Mouse (Mus musculus): ENCODE data around the gene Myt1l. TPM values are rescaled to one million over a fixed set of nuclear protein-coding genes. Genes with fewer than 3 reads are reported as not detected.

The Myt1l gene
- polyA plus RNA-seq, 1 experiment from 2014 or later: 0.43 TPM

- Histone ChIP-seq H3K9ac (ENCODE audit: low read length) (no peak overlapping the region), H3K36me3 (ENCODE audit: control insufficient read depth, insufficient read depth, low read length) (no peaks in the 10 kb centered on the region), H3K9me3 (ENCODE audit: control insufficient read depth, low read length) (no peaks in the 10 kb centered on the region), H3K27ac (replicated peaks in 1 of 2; ENCODE audit: control insufficient read depth in 1 of 2, insufficient read depth in 1 of 2, low read depth in 2 of 2, low read length in 2 of 2) (no peak overlapping the region), H3K4me3 (ENCODE audit: control insufficient read depth in 1 of 2, insufficient read depth in 1 of 2, low read depth in 1 of 2, low read length in 2 of 2) (no peak overlapping the region), H3K27me3 (ENCODE audit: control insufficient read depth, insufficient read depth, low read length) (no peaks in the 10 kb centered on the region), H3K4me1 (ENCODE audit: control insufficient read depth in 2 of 2, insufficient read depth in 2 of 2, low read length in 2 of 2) (no peaks in the 10 kb centered on the region), H3K4me2 (ENCODE audit: low read length) (no peak overlapping the region)
- ATAC-seq (ENCODE audit: insufficient number of reproducible peaks, insufficient read depth, low FRiP score, low read depth): no peak
- 80% methylated on average over 6 of the region's 6 CpGs for WGBS
These were observed 42.2 kb downstream of the Myt1l start for GRCm38 (mm10) chr12:29570351-29570750.

- no peak overlapping the region for H3K4me2 ChIP-seq (ENCODE audit: low read length)
- H3K9ac ChIP-seq (ENCODE audit: low read length): no peak overlapping the region
- H3K27me3 ChIP-seq (ENCODE audit: control insufficient read depth, insufficient read depth, low read length): no peaks in the 10 kb centered on the region
- no peaks in the 10 kb centered on the region for H3K4me1 ChIP-seq (ENCODE audit: control insufficient read depth in 2 of 2, insufficient read depth in 2 of 2, low read length in 2 of 2)
- no peaks in the 10 kb centered on the region for H3K9me3 ChIP-seq (ENCODE audit: control insufficient read depth, low read length)
- no peak overlapping the region for H3K4me3 ChIP-seq (ENCODE audit: control insufficient read depth in 1 of 2, insufficient read depth in 1 of 2, low read depth in 1 of 2, low read length in 2 of 2)
- no peak overlapping the region for H3K27ac ChIP-seq (replicated peaks in 1 of 2; ENCODE audit: control insufficient read depth in 1 of 2, insufficient read depth in 1 of 2, low read depth in 2 of 2, low read length in 2 of 2)
- 75% methylated on average over 5 of the region's 5 CpGs for WGBS
- H3K36me3 ChIP-seq (ENCODE audit: control insufficient read depth, insufficient read depth, low read length): no peaks in the 10 kb centered on the region
- no peak for ATAC-seq (ENCODE audit: insufficient number of reproducible peaks, insufficient read depth, low FRiP score, low read depth)
These were observed 43.4 kb downstream of the Myt1l start for GRCm38 (mm10) chr12:29571613-29572012.

- Histone ChIP-seq H3K27me3 (ENCODE audit: control insufficient read depth, insufficient read depth, low read length) (no peaks in the 10 kb centered on the region), H3K4me3 (ENCODE audit: control insufficient read depth in 1 of 2, insufficient read depth in 1 of 2, low read depth in 1 of 2, low read length in 2 of 2) (no peak overlapping the region), H3K27ac (replicated peaks in 1 of 2; ENCODE audit: control insufficient read depth in 1 of 2, insufficient read depth in 1 of 2, low read depth in 2 of 2, low read length in 2 of 2) (no peak overlapping the region), H3K36me3 (ENCODE audit: control insufficient read depth, insufficient read depth, low read length) (no peaks in the 10 kb centered on the region), H3K4me2 (ENCODE audit: low read length) (no peak overlapping the region), H3K4me1 (ENCODE audit: control insufficient read depth in 2 of 2, insufficient read depth in 2 of 2, low read length in 2 of 2) (no peaks in the 10 kb centered on the region), H3K9ac (ENCODE audit: low read length) (no peak overlapping the region), H3K9me3 (ENCODE audit: control insufficient read depth, low read length) (no peaks in the 10 kb centered on the region)
- no peak for ATAC-seq (ENCODE audit: insufficient number of reproducible peaks, insufficient read depth, low FRiP score, low read depth)
- WGBS: 87% methylated on average over 1 of the region's 1 CpGs
These were observed 65.6 kb downstream of the Myt1l start for GRCm38 (mm10) chr12:29593787-29594186.

GRCm38 (mm10) chr12:29599916-29600315, 71.7 kb downstream of the Myt1l start:
- no peaks in the 10 kb centered on the region for H3K4me1 ChIP-seq (ENCODE audit: control insufficient read depth in 2 of 2, insufficient read depth in 2 of 2, low read length in 2 of 2)
- WGBS: 39% methylated on average over 6 of the region's 6 CpGs

GRCm38 (mm10) chr12:29601223-29601622, 73.0 kb downstream of the Myt1l start:
- no peak overlapping the region for H3K9ac ChIP-seq (ENCODE audit: low read length)
- no peaks in the 10 kb centered on the region for H3K9me3 ChIP-seq (ENCODE audit: control insufficient read depth, low read length)
- H3K27me3 ChIP-seq (ENCODE audit: control insufficient read depth, insufficient read depth, low read length): no peaks in the 10 kb centered on the region
- no peaks in the 10 kb centered on the region for H3K36me3 ChIP-seq (ENCODE audit: control insufficient read depth, insufficient read depth, low read length)
- no peak overlapping the region for H3K4me2 ChIP-seq (ENCODE audit: low read length)
- 75% methylated on average over 6 of the region's 6 CpGs for WGBS
- no peak overlapping the region for H3K27ac ChIP-seq (replicated peaks in 1 of 2; ENCODE audit: control insufficient read depth in 1 of 2, insufficient read depth in 1 of 2, low read depth in 2 of 2, low read length in 2 of 2)
- no peak for ATAC-seq (ENCODE audit: insufficient number of reproducible peaks, insufficient read depth, low FRiP score, low read depth)
- no peaks in the 10 kb centered on the region for H3K4me1 ChIP-seq (ENCODE audit: control insufficient read depth in 2 of 2, insufficient read depth in 2 of 2, low read length in 2 of 2)
- H3K4me3 ChIP-seq (ENCODE audit: control insufficient read depth in 1 of 2, insufficient read depth in 1 of 2, low read depth in 1 of 2, low read length in 2 of 2): no peak overlapping the region

More at GRCm38 (mm10) chr12:29599916-29600315, 71.7 kb downstream of the Myt1l start:
- H3K9me3 ChIP-seq (ENCODE audit: control insufficient read depth, low read length): no peaks in the 10 kb centered on the region
- H3K36me3 ChIP-seq (ENCODE audit: control insufficient read depth, insufficient read depth, low read length): no peaks in the 10 kb centered on the region
- H3K4me3 ChIP-seq (ENCODE audit: control insufficient read depth in 1 of 2, insufficient read depth in 1 of 2, low read depth in 1 of 2, low read length in 2 of 2): no peak overlapping the region
- H3K9ac ChIP-seq (ENCODE audit: low read length): no peak overlapping the region
- no peaks in the 10 kb centered on the region for H3K27me3 ChIP-seq (ENCODE audit: control insufficient read depth, insufficient read depth, low read length)
- no peak for ATAC-seq (ENCODE audit: insufficient number of reproducible peaks, insufficient read depth, low FRiP score, low read depth)
- no peak overlapping the region for H3K4me2 ChIP-seq (ENCODE audit: low read length)
- H3K27ac ChIP-seq (replicated peaks in 1 of 2; ENCODE audit: control insufficient read depth in 1 of 2, insufficient read depth in 1 of 2, low read depth in 2 of 2, low read length in 2 of 2): no peak overlapping the region

- Histone ChIP-seq H3K9me3 (ENCODE audit: control insufficient read depth, low read length) (no peaks in the 10 kb centered on the region), H3K36me3 (ENCODE audit: control insufficient read depth, insufficient read depth, low read length) (no peaks in the 10 kb centered on the region), H3K4me1 (ENCODE audit: control insufficient read depth in 2 of 2, insufficient read depth in 2 of 2, low read length in 2 of 2) (no peaks in the 10 kb centered on the region), H3K27ac (replicated peaks in 1 of 2; ENCODE audit: control insufficient read depth in 1 of 2, insufficient read depth in 1 of 2, low read depth in 2 of 2, low read length in 2 of 2) (no peak overlapping the region), H3K4me3 (ENCODE audit: control insufficient read depth in 1 of 2, insufficient read depth in 1 of 2, low read depth in 1 of 2, low read length in 2 of 2) (no peak overlapping the region), H3K9ac (ENCODE audit: low read length) (no peak overlapping the region), H3K27me3 (ENCODE audit: control insufficient read depth, insufficient read depth, low read length) (no peaks in the 10 kb centered on the region), H3K4me2 (ENCODE audit: low read length) (no peak overlapping the region)
- 82% methylated on average over 7 of the region's 7 CpGs for WGBS
- ATAC-seq (ENCODE audit: insufficient number of reproducible peaks, insufficient read depth, low FRiP score, low read depth): no peak
These were observed 76.5 kb downstream of the Myt1l start for GRCm38 (mm10) chr12:29604659-29605058.

- 83% methylated on average over 5 of the region's 5 CpGs for WGBS
- H3K4me3 ChIP-seq (ENCODE audit: control insufficient read depth in 1 of 2, insufficient read depth in 1 of 2, low read depth in 1 of 2, low read length in 2 of 2): no peak overlapping the region
These were observed 76.9 kb downstream of the Myt1l start for GRCm38 (mm10) chr12:29605124-29605523.

GRCm38 (mm10) chr12:29606221-29606620, 78.0 kb downstream of the Myt1l start:
- Histone ChIP-seq H3K27ac (replicated peaks in 1 of 2; ENCODE audit: control insufficient read depth in 1 of 2, insufficient read depth in 1 of 2, low read depth in 2 of 2, low read length in 2 of 2) (no peak overlapping the region), H3K4me1 (ENCODE audit: control insufficient read depth in 2 of 2, insufficient read depth in 2 of 2, low read length in 2 of 2) (no peaks in the 10 kb centered on the region), H3K9me3 (ENCODE audit: control insufficient read depth, low read length) (no peaks in the 10 kb centered on the region), H3K4me2 (ENCODE audit: low read length) (no peak overlapping the region), H3K36me3 (ENCODE audit: control insufficient read depth, insufficient read depth, low read length) (no peaks in the 10 kb centered on the region), H3K4me3 (ENCODE audit: control insufficient read depth in 1 of 2, insufficient read depth in 1 of 2, low read depth in 1 of 2, low read length in 2 of 2) (no peak overlapping the region), H3K9ac (ENCODE audit: low read length) (no peak overlapping the region), H3K27me3 (ENCODE audit: control insufficient read depth, insufficient read depth, low read length) (no peaks in the 10 kb centered on the region)
- ATAC-seq (ENCODE audit: insufficient number of reproducible peaks, insufficient read depth, low FRiP score, low read depth): no peak
- WGBS: 75% methylated on average over 6 of the region's 6 CpGs

More at GRCm38 (mm10) chr12:29605124-29605523, 76.9 kb downstream of the Myt1l start:
- no peaks in the 10 kb centered on the region for H3K36me3 ChIP-seq (ENCODE audit: control insufficient read depth, insufficient read depth, low read length)
- no peak overlapping the region for H3K9ac ChIP-seq (ENCODE audit: low read length)
- no peaks in the 10 kb centered on the region for H3K27me3 ChIP-seq (ENCODE audit: control insufficient read depth, insufficient read depth, low read length)
- ATAC-seq (ENCODE audit: insufficient number of reproducible peaks, insufficient read depth, low FRiP score, low read depth): no peak
- H3K4me2 ChIP-seq (ENCODE audit: low read length): no peak overlapping the region
- no peak overlapping the region for H3K27ac ChIP-seq (replicated peaks in 1 of 2; ENCODE audit: control insufficient read depth in 1 of 2, insufficient read depth in 1 of 2, low read depth in 2 of 2, low read length in 2 of 2)
- H3K9me3 ChIP-seq (ENCODE audit: control insufficient read depth, low read length): no peaks in the 10 kb centered on the region
- no peaks in the 10 kb centered on the region for H3K4me1 ChIP-seq (ENCODE audit: control insufficient read depth in 2 of 2, insufficient read depth in 2 of 2, low read length in 2 of 2)

Data from heart, embryonic 14.5 days (tissue).